Mouse (Mus musculus) embryonic fibroblast, embryonic 13.5 days (primary cell): ENCODE measurements around the gene Ppme1. TPM values are rescaled to one million over a fixed set of nuclear protein-coding genes. Genes with fewer than 3 reads are reported as not detected.
A peak's percentile ranks its signal among the peaks of the same experiment; 100 is the strongest.

ENCODE experiments used
- H3K27ac ChIP-seq: 2 replicates; pipeline ENCODE4 v1.5.1; 2012; ENCODE audit warnings: low read length, control low read depth, inconsistent platforms; ENCODE audit not compliant: insufficient read depth
- H3K4me1 ChIP-seq: 2 replicates; pipeline ENCODE4 v1.6.1; 2011; ENCODE audit warnings: low read length; ENCODE audit not compliant: control insufficient read depth, insufficient read depth
- H3K4me3 ChIP-seq: 2 replicates; pipeline ENCODE4 v1.5.1; 2011; ENCODE audit warnings: mild to moderate bottlenecking, control low read depth, low read length; ENCODE audit not compliant: insufficient read depth
- CTCF ChIP-seq: IDR thresholded peaks from 2 replicates; pipeline ENCODE4 v1.5.1; 2011; ENCODE audit warnings: mild to moderate bottlenecking, control low read depth, low read length, moderate library complexity, borderline replicate concordance; ENCODE audit not compliant: insufficient read depth
- POLR2A ChIP-seq: IDR thresholded peaks from 2 replicates; pipeline ENCODE4 v1.6.1; 2011; ENCODE audit warnings: low read depth, mild to moderate bottlenecking, control low read depth, low read length, moderate library complexity
- polyA plus RNA-seq: library from polyadenylated mRNA; stranded (reverse); fragments of >200 nt; gene quantifications from 2 replicates; pipeline ENCODE4 v1.2.4, GENCODE M21; 2011; ENCODE audit warnings: low read depth; ENCODE audit not compliant: missing spikeins, insufficient read length

The Ppme1 gene
- polyA plus RNA-seq = 95.1 and 117 TPM in 2 replicates

DNA sequence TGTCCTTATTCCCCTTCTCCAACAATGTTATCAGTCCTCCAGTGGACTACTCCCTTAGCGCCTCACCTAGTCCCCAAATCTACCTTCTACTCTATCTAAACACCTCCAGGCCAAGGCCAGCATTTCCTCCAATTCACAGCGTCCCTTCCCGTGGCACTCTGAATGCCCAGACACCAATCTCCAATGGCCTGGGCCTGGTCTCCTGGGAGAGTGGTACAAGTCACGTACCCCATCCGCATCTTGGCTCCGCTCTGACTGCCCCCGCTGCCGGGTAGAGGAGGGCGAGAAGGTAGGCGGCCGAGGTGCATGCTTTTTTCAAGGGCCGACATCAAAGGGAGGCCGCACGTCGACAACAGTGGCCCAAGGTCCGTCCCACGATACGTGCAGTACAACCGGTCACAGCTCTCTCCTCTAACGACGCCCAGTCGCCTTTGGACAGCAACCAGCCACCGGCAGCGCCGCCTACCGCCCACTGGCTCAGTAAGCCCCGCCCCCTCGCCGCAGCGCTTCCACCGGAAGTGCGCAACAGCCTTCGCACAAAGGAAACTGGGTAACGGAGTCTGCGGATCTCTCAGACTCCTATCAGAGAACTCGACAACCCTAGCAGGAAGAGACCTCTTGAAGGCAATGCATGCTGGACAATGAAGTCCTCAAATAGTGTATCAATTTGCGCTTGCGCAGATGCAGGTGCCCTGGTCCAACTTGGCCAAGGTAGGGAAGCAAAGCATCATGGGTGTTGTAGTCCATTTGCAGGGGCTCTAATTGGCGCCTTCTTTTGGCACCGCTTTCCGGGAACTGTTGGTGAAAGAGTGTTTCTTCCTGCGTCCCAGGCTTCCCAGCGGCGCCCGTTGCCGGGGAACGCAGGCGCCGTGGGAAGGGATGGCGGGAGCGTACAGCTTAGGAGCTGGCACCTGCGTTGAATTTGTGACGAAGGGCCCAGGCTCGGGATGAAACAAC is at the start of gene Ppme1, which contains the start of gene C2cd3:
TSS of gene Ppme1 (minus strand) at position 813 of the 957 bp plus-strand sequence.
TSS of gene C2cd3 (plus strand) at position 739 of the 957 bp plus-strand sequence.
- Histone ChIP-seq H3K4me1 (peaks cover 3% of the 10 kb centered on the region; the same call in 1 of the 2 replicates), H3K27ac (peak within 1 kb of the TSS; percentile 64), H3K4me3 (peak within 1 kb of the TSS; percentile 81)
- TF ChIP-seq POLR2A (peak; percentile 99), CTCF (peak; percentile 31; the same call in 1 of the 2 replicates)

GRCm38 (mm10) chr7:100408684-100409083 is 36.6 kb upstream of the Ppme1 start:
- Histone ChIP-seq H3K4me3 (no peak overlapping the region), H3K27ac (no peak overlapping the region), H3K4me1 (no peaks in the 10 kb centered on the region)
- no peak for TF ChIP-seq CTCF
- no peak for TF ChIP-seq POLR2A

- H3K27ac ChIP-seq = no peak overlapping the region
- TF ChIP-seq POLR2A (no peak), CTCF (no peak)
- no peaks in the 10 kb centered on the region for H3K4me1 ChIP-seq
- H3K4me3 ChIP-seq = no peak overlapping the region
Measured at GRCm38 (mm10) chr7:100407677-100408076, 35.6 kb upstream of the Ppme1 start.

DNA sequence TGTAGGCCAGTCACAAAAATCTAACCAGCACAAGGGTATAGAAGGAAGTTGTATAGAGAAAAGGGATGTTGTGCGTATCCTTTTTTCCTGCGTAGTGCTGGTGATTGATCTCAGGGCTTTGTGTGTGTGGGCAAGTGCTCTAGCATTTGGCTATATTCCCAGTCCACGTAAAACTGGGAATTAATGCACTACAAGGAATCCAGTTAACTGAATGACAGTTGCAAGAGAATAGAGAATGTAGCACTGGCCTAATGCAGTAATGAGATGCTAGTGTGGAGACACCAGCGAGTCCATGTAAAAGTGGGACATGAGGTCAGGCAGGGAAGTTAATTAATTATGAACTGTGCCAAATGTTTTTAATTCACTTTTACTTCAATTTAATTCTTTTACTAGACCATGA is 30.6 kb upstream of the Ppme1 start:
- H3K4me1 ChIP-seq = no peaks in the 10 kb centered on the region
- TF ChIP-seq POLR2A (no peak), CTCF (no peak)
- H3K27ac ChIP-seq = no peak overlapping the region
- no peak overlapping the region for H3K4me3 ChIP-seq

DNA sequence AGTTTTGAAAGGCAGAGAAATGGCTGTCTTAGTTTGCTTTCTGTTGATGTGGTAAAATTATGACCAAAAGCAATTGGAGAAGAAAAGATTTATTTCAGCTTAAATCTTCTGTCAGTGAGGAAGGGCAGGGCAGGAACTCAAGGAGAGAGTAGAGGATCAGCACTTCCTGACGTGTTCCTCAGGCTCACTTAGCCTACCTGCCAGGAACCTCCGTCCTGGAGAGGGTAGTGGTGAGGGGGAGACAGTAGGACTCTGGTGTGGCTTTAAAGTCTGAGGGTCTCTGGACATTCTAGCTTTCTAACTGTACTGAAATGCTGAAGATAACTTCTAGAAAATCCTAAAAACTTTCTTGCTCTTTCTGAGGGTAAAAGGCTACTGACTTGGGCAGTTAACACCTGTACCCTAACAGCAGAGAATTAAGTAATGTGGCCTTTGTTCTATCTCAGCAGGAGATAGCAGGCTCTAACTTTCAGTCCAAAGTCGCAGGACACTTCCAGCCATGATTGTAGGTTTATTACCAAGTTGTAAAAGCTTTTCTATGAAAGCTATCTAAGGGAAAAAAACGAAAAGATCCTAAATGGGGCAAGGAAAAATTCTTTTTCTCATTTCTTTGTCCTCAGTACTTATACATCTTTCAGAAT is 28.9 kb upstream of the Ppme1 start:
- no peak overlapping the region for H3K27ac ChIP-seq
- no peaks in the 10 kb centered on the region for H3K4me1 ChIP-seq
- H3K4me3 ChIP-seq = no peak overlapping the region
- TF ChIP-seq POLR2A = no peak
- TF ChIP-seq CTCF = no peak

GRCm38 (mm10) chr7:100399231-100399913 is 27.3 kb upstream of the Ppme1 start:
- H3K4me1 ChIP-seq = no peaks in the 10 kb centered on the region
- no peak overlapping the region for H3K4me3 ChIP-seq
- no peak overlapping the region for H3K27ac ChIP-seq
- TF ChIP-seq CTCF (no peak), POLR2A (no peak)

- Histone ChIP-seq H3K27ac (no peak overlapping the region), H3K4me3 (no peak overlapping the region), H3K4me1 (no peaks in the 10 kb centered on the region)
- TF ChIP-seq CTCF = no peak
- no peak for TF ChIP-seq POLR2A
Measured at GRCm38 (mm10) chr7:100392265-100392664, 20.2 kb upstream of the Ppme1 start.

DNA sequence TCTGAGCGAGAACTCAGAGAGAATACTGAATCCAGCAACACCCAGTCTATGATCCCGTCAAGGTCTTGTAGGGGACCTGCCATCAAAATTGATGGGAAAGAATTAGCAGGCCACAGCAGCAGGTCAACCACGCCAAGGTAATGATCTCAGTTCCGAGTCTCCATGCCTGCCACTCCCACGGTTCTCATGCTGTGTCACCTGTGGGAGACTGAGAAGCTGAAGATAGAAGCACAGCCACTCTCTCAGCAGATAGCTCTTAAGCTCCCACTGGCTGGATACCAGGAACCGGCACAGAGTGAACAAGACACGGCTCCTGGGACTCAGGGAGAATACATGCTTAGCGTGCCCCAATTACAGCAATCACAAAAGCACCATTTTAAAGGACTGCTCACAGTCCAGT is 18.1 kb upstream of the Ppme1 start:
- Histone ChIP-seq H3K27ac (no peak overlapping the region), H3K4me3 (no peak overlapping the region), H3K4me1 (no peaks in the 10 kb centered on the region)
- TF ChIP-seq POLR2A (no peak), CTCF (no peak)

GRCm38 (mm10) chr7:100388174-100388573 is 16.1 kb upstream of the Ppme1 start:
- H3K4me3 ChIP-seq = no peak overlapping the region
- TF ChIP-seq CTCF = no peak
- no peak for TF ChIP-seq POLR2A
- no peaks in the 10 kb centered on the region for H3K4me1 ChIP-seq
- H3K27ac ChIP-seq = no peak overlapping the region
